Mouse (Mus musculus) CH12.LX (cell line): Measurements from ENCODE around the gene Il11ra1. TPM values are rescaled to one million over a fixed set of nuclear protein-coding genes. Genes with fewer than 3 reads are reported as not detected.

Experiments
- DNase-seq: peaks from one replicate; pipeline ENCODE4 v3.0.0-alpha.2; 2013; ENCODE audit errors: extremely low read depth
- H3K27ac ChIP-seq: 2 replicates; pipeline ENCODE4 v1.5.1; 2012; ENCODE audit warnings: low read depth, mild to moderate bottlenecking, control low read depth, moderate library complexity; ENCODE audit not compliant: insufficient read depth
- H3K27me3 ChIP-seq: replicated peaks from 2 replicates; pipeline ENCODE3; 2012; ENCODE audit warnings: inconsistent platforms
- H3K36me3 ChIP-seq, 2 experiments: replicated peaks in 1 of 2; 2 replicates each; pipeline versions ENCODE3 to v1.6.1; 2012; ENCODE audit warnings: inconsistent platforms in 1 of 2, low read length in 1 of 2, mild to moderate bottlenecking in 1 of 2, mixed read lengths in 1 of 2, moderate library complexity in 1 of 2; ENCODE audit not compliant: control insufficient read depth in 1 of 2, insufficient read depth in 1 of 2
- H3K4me1 ChIP-seq, 2 experiments: 2 replicates each; pipeline ENCODE4 v1.6.1; 2012; ENCODE audit warnings: inconsistent platforms in 1 of 2, moderate library complexity in 1 of 2; ENCODE audit not compliant: insufficient read depth in 2 of 2, control insufficient read depth in 1 of 2
- H3K4me2 ChIP-seq: 2 replicates; pipeline ENCODE4 v1.6.1; 2012; ENCODE audit warnings: low read depth, mild to moderate bottlenecking, control low read depth; ENCODE audit not compliant: poor library complexity, insufficient read depth, severe bottlenecking
- H3K4me3 ChIP-seq, 3 experiments: fragments of 150-350 bp in 1 of 3; sonication (generic) in 1 of 3; replicated peaks in 1 of 3; 2 replicates each; pipeline versions ENCODE3 to v1.5.1; 2011 to 2012; ENCODE audit warnings: low read depth in 2 of 3, low read length in 2 of 3, mild to moderate bottlenecking in 2 of 3, moderate library complexity in 2 of 3, control low read depth in 1 of 3, improper control_type of control experiment in 1 of 3, inconsistent platforms in 1 of 3, mixed read lengths in 1 of 3; ENCODE audit not compliant: poor library complexity in 1 of 3
- H3K79me2 ChIP-seq: replicated peaks from 2 replicates; pipeline ENCODE4 v1.6.1; 2012; ENCODE audit warnings: mild to moderate bottlenecking, moderate library complexity; ENCODE audit not compliant: control insufficient read depth, poor library complexity, insufficient read depth, severe bottlenecking; ENCODE audit errors: extremely low read depth
- H3K9ac ChIP-seq: 2 replicates; pipeline ENCODE4 v1.6.1; 2012; ENCODE audit warnings: low read depth, mild to moderate bottlenecking, control low read depth, moderate library complexity; ENCODE audit not compliant: insufficient read depth
- H3K9me3 ChIP-seq: replicated peaks from 2 replicates; pipeline ENCODE3; 2012; ENCODE audit warnings: low read length, inconsistent platforms, mixed read lengths
- BHLHE40 ChIP-seq: IDR thresholded peaks from 2 replicates; pipeline ENCODE4 v1.6.1; 2011; ENCODE audit warnings: mild to moderate bottlenecking, low read depth, low read length, improper control_type of control experiment
- CHD1 ChIP-seq: IDR thresholded peaks from 2 replicates; pipeline ENCODE4 v1.6.1; 2012; ENCODE audit warnings: low read depth, low read length, improper control_type of control experiment, inconsistent platforms
- E2F4 ChIP-seq: IDR thresholded peaks from 2 replicates; pipeline ENCODE4 v1.6.1; 2011; ENCODE audit warnings: low read depth, low read length, improper control_type of control experiment; ENCODE audit not compliant: insufficient replicate concordance
- EP300 ChIP-seq: IDR thresholded peaks from 2 replicates; pipeline ENCODE4 v1.6.1; 2011; ENCODE audit warnings: low read length, improper control_type of control experiment
- GABPA ChIP-seq: IDR thresholded peaks from 2 replicates; pipeline ENCODE4 v1.6.1; 2012; ENCODE audit warnings: low read depth, low read length, improper control_type of control experiment, inconsistent platforms; ENCODE audit not compliant: insufficient replicate concordance
- HCFC1 ChIP-seq: IDR thresholded peaks from 2 replicates; pipeline ENCODE4 v1.6.1; 2012; ENCODE audit warnings: low read depth, mild to moderate bottlenecking, inconsistent platforms, low read length, improper control_type of control experiment
- JUN ChIP-seq: IDR thresholded peaks from 2 replicates; pipeline ENCODE4 v1.6.1; 2011; ENCODE audit warnings: low read depth, mild to moderate bottlenecking, low read length, improper control_type of control experiment, moderate library complexity; ENCODE audit not compliant: insufficient read depth
- KAT2A ChIP-seq: IDR thresholded peaks from 2 replicates; pipeline ENCODE4 v1.6.1; 2012; ENCODE audit warnings: low read length, improper control_type of control experiment, inconsistent platforms; ENCODE audit not compliant: insufficient replicate concordance
- MEF2A ChIP-seq: IDR thresholded peaks from 2 replicates; pipeline ENCODE4 v1.6.1; 2014; ENCODE audit warnings: low read depth, mild to moderate bottlenecking, inconsistent platforms, low read length, improper control_type of control experiment, borderline replicate concordance
- MYC ChIP-seq: IDR thresholded peaks from 2 replicates; pipeline ENCODE4 v1.6.1; 2011; ENCODE audit warnings: low read depth, mild to moderate bottlenecking, improper control_type of control experiment, low read length
- PAX5 ChIP-seq: IDR thresholded peaks from 2 replicates; pipeline ENCODE4 v1.6.1; 2012; ENCODE audit warnings: low read length, inconsistent platforms, mixed read lengths
- POLR2A ChIP-seq: IDR thresholded peaks from 2 replicates; pipeline ENCODE4 v1.6.1; 2011; ENCODE audit warnings: low read depth, mild to moderate bottlenecking, improper control_type of control experiment, low read length
- RAD21 ChIP-seq: IDR thresholded peaks from 2 replicates; pipeline ENCODE4 v1.6.1; 2011; ENCODE audit warnings: low read depth, mild to moderate bottlenecking, low read length, improper control_type of control experiment, moderate library complexity
- RCOR1 ChIP-seq: conservative IDR thresholded peaks from 2 replicates; pipeline ENCODE4 v1.6.1; 2012; ENCODE audit warnings: low read depth, mild to moderate bottlenecking, inconsistent platforms, low read length, improper control_type of control experiment
- SMC3 ChIP-seq: IDR thresholded peaks from 2 replicates; pipeline ENCODE4 v1.6.1; 2011; ENCODE audit warnings: low read depth, low read length, improper control_type of control experiment
- TBP ChIP-seq: conservative IDR thresholded peaks from 2 replicates; pipeline ENCODE4 v1.6.1; 2011; ENCODE audit warnings: low read depth, low read length, improper control_type of control experiment
- USF1 ChIP-seq: IDR thresholded peaks from 2 replicates; pipeline ENCODE4 v1.6.1; 2014; ENCODE audit warnings: low read depth, mild to moderate bottlenecking, inconsistent platforms, low read length, improper control_type of control experiment
- ZC3H11A ChIP-seq: IDR thresholded peaks from 2 replicates; pipeline ENCODE4 v1.6.1; 2012; ENCODE audit warnings: low read depth, mild to moderate bottlenecking, inconsistent platforms, low read length, improper control_type of control experiment
- ZNF384 ChIP-seq: IDR thresholded peaks from 2 replicates; pipeline ENCODE4 v1.6.1; 2012; ENCODE audit warnings: low read depth, low read length, improper control_type of control experiment, inconsistent platforms
- dilution Hi-C: fragments of 300-500 bp; cut with MboI; formaldehyde crosslinking; loops from 2 replicates; pipeline ENCODE4 v1.14.3; 2020; ENCODE audit warnings: low sequenced_read_pairs; ENCODE audit not compliant: extremely low pct_unique_long_range_greater_than_20kb, extremely low pct_ligation_motif_present
- in situ Hi-C: fragments of 300-500 bp; cut with MboI; formaldehyde crosslinking; loops from 3 replicates; pipeline ENCODE4 v1.14.3; 2019; ENCODE audit warnings: low sequenced_read_pairs, low pct_ligation_motif_present, low pct_unique_long_range_greater_than_20kb, mixed read lengths
- polyA plus RNA-seq: library from polyadenylated mRNA; unstranded; fragments of >175 nt; gene quantifications from 2 replicates; pipeline ENCODE4 v1.2.1, GENCODE M21; 2012; ENCODE audit warnings: low read depth; ENCODE audit not compliant: insufficient read length
- total RNA-seq, 2 experiments: library from RNA; depleted of rRNA; stranded (reverse); fragments of 300-350 nt in 1 of 2; fragments of >200 nt in 1 of 2; gene quantifications; 2 replicates each; pipeline ENCODE4 v1.2.3; 2012 to 2014

Gene Il11ra1
- total and polyA plus RNA-seq, 3 experiments, result 1.3 to 4.8 (median 4.2) TPM

- dilution Hi-C loops (no loop called here), in situ Hi-C loops (no loop called here)
- no peak overlapping the region for H3K27ac ChIP-seq
- H3K9me3 ChIP-seq, result peaks cover 23% of the 10 kb centered on the region
- peaks cover 5 to 6% of the 10 kb centered on the region in 2 experiments for H3K36me3 ChIP-seq
- 0 out of 2 replicates have a peak, but pooled peaks cover 8% of the 10 kb centered on the region for H3K79me2 ChIP-seq
- no peak overlapping the region for H3K4me3 ChIP-seq
- H3K27me3 ChIP-seq, result peaks cover 36% of the 10 kb centered on the region
- TF ChIP-seq ZNF384, result no peak
- TF ChIP-seq GABPA, result no peak
- TF ChIP-seq PAX5, result no peak
- TF ChIP-seq BHLHE40, result no peak
- TF ChIP-seq MEF2A, result no peak
- no peak for TF ChIP-seq RAD21
- TF ChIP-seq SMC3, result no peak
- TF ChIP-seq POLR2A, result no peak
- no peak for DNase-seq
- peaks cover 6 to 13% of the 10 kb centered on the region in 2 experiments; a peak in 3 of 4 replicates for H3K4me1 ChIP-seq
- no peak overlapping the region for H3K4me2 ChIP-seq
- H3K9ac ChIP-seq, result no peak overlapping the region
These were observed 44.3 kb downstream of the Il11ra1 start for GRCm38 (mm10) chr4:41744131-41744530.

- Histone ChIP-seq H3K36me3 (no peaks in the 10 kb centered on the region), H3K27me3 (peaks cover 36% of the 10 kb centered on the region), H3K79me2 (0 out of 2 replicates have a peak, but pooled peaks cover 2% of the 10 kb centered on the region), H3K4me1 (peaks cover 0 to 6% of the 10 kb centered on the region in 2 experiments; a peak in 2 of 4 replicates), H3K9me3 (peaks cover 23% of the 10 kb centered on the region), H3K27ac (no peak overlapping the region), H3K9ac (no peak overlapping the region), H3K4me3 (no peak overlapping the region), H3K4me2 (no peak overlapping the region)
- in situ Hi-C loops, result no loop called here
- dilution Hi-C loops, result no loop called here
- TF ChIP-seq JUN, result no peak
- no peak for TF ChIP-seq RCOR1
- no peak for TF ChIP-seq CHD1
- TF ChIP-seq HCFC1, result no peak
- no peak for TF ChIP-seq USF1
- TF ChIP-seq ZC3H11A, result no peak
- no peak for TF ChIP-seq PAX5
- TF ChIP-seq RAD21, result no peak
- no peak for TF ChIP-seq TBP
- no peak for TF ChIP-seq E2F4
- no peak for TF ChIP-seq EP300
- TF ChIP-seq MYC, result no peak
- TF ChIP-seq KAT2A, result no peak
- no peak for DNase-seq
These were observed 45.2 kb downstream of the Il11ra1 start for GRCm38 (mm10) chr4:41745021-41745420.
